ENCODE assay signal across 26 mouse cellular contexts in genomic region chr3:126735211-126735610, GRCm38 (mm10).
DNase-seq lines count a peak whose midpoint lies in the region; ATAC-seq lines count a peak whose summit lies in the region.
"Had no signal": no experiment of that assay in that cellular context is flagged by ENCODE, and none has a peak within 500 bp of the region (broad histone marks: within the 10 kb centered on the region; RNA-seq: fewer than 3 reads in every experiment).

No protein-coding gene starts in this region.

- no peaks in the 10 kb centered on the region for H3K27me3 ChIP-seq in heart, embryonic 11.5 days (ENCODE audit: control insufficient read depth, insufficient read depth, low read length)
- H3K27me3 ChIP-seq in heart, embryonic 16.5 days (ENCODE audit: control insufficient read depth, insufficient read depth, low read length), result no peaks in the 10 kb centered on the region
- no peaks in the 10 kb centered on the region for H3K27me3 ChIP-seq in forebrain, embryonic 10.5 days (ENCODE audit: poor library complexity, severe bottlenecking)
- H3K27me3 ChIP-seq: forebrain, embryonic 15.5 days; hindbrain, embryonic 12.5 days; intestine, embryonic 15.5 days; limb, embryonic 13.5 days; lung, embryonic 15.5 days; midbrain, embryonic 15.5 days; neural tube, embryonic 12.5 days had no signal

- no peak overlapping the region for H3K4me3 ChIP-seq in heart, embryonic 11.5 days (ENCODE audit: low read depth, low read length)
- no peak overlapping the region for H3K4me3 ChIP-seq in heart, embryonic 16.5 days (ENCODE audit: low read length)
- H3K4me3 ChIP-seq in forebrain, embryonic 10.5 days, result no peak overlapping the region
- H3K4me3 ChIP-seq: forebrain, embryonic 15.5 days; hindbrain, embryonic 12.5 days; intestine, embryonic 15.5 days; layer of hippocampus, adult 2 months; limb, embryonic 13.5 days; lung, embryonic 15.5 days; midbrain, embryonic 10.5 days; midbrain, embryonic 15.5 days; neural tube, embryonic 12.5 days had no signal

- no peaks in the 10 kb centered on the region for H3K9me3 ChIP-seq in heart, embryonic 11.5 days (replicated peaks; ENCODE audit: control insufficient read depth, low read length)
- no peaks in the 10 kb centered on the region for H3K9me3 ChIP-seq in heart, embryonic 16.5 days (replicated peaks; ENCODE audit: control insufficient read depth, low read length)
- no peaks in the 10 kb centered on the region for H3K9me3 ChIP-seq in forebrain, embryonic 10.5 days
- H3K9me3 ChIP-seq: forebrain, embryonic 15.5 days; hindbrain, embryonic 12.5 days; intestine, embryonic 15.5 days; limb, embryonic 13.5 days; lung, embryonic 15.5 days; midbrain, embryonic 10.5 days; midbrain, embryonic 15.5 days; neural tube, embryonic 12.5 days had no signal

- intact Hi-C loops in heart, postnatal 10 days (cut with DNase I), result no loop called here

- H3K4me2 ChIP-seq in heart, embryonic 11.5 days, result no peak overlapping the region
- H3K4me2 ChIP-seq in heart, embryonic 16.5 days (ENCODE audit: low read depth, low read length), result no peak overlapping the region
- H3K4me2 ChIP-seq: forebrain, embryonic 15.5 days; hindbrain, embryonic 12.5 days; intestine, embryonic 15.5 days; limb, embryonic 13.5 days; liver, embryonic 11.5 days; lung, embryonic 15.5 days; midbrain, embryonic 15.5 days; neural tube, embryonic 12.5 days had no signal

- no peaks in the 10 kb centered on the region for H3K36me3 ChIP-seq in heart, embryonic 11.5 days (ENCODE audit: control insufficient read depth, insufficient read depth, low read length)
- H3K36me3 ChIP-seq in heart, embryonic 16.5 days (ENCODE audit: control insufficient read depth, insufficient read depth), result 0 out of 2 replicates have a peak, but pooled peaks cover 2% of the 10 kb centered on the region
- H3K36me3 ChIP-seq in forebrain, embryonic 10.5 days (replicated peaks), result no peaks in the 10 kb centered on the region
- H3K36me3 ChIP-seq: forebrain, embryonic 15.5 days; G1E; hindbrain, embryonic 12.5 days; intestine, embryonic 15.5 days; limb, embryonic 13.5 days; lung, embryonic 15.5 days; midbrain, embryonic 10.5 days; midbrain, embryonic 15.5 days; neural tube, embryonic 12.5 days had no signal

- DNase-seq in heart, adult 9 months (ENCODE audit: low spot score in 2 of 2), result no peak
- no peak for DNase-seq in heart, postnatal 10 days
- DNase-seq in NIH3T3 (ENCODE audit: low read depth), result peak; percentile 35
- no peak for DNase-seq in cerebellum, postnatal 25 days
- no peak for DNase-seq in forebrain, embryonic 10.5 days (ENCODE audit: extremely low spot score, low spot score)
- DNase-seq: adrenal gland, postnatal 25 days; cerebellum, adult 2 months; cerebellum, postnatal 14 days; right cerebral cortex, adult 18-20 months; thymus, adult 18-20 months; thymus, postnatal 25 days had no signal

- H3K9ac ChIP-seq in heart, embryonic 11.5 days (ENCODE audit: low read depth, low read length), result no peak overlapping the region
- H3K9ac ChIP-seq in heart, embryonic 16.5 days (ENCODE audit: low read length), result 0 out of 2 replicates have a peak overlapping the region, but pooled peaks have one; percentile 3
- H3K9ac ChIP-seq: forebrain, embryonic 15.5 days; hindbrain, embryonic 12.5 days; intestine, embryonic 15.5 days; limb, embryonic 13.5 days; lung, embryonic 15.5 days; midbrain, embryonic 15.5 days; neural tube, embryonic 12.5 days had no signal

- H3K27ac ChIP-seq in heart, embryonic 11.5 days (ENCODE audit: low read depth, low read length), result peak overlapping the region; percentile 32
- H3K27ac ChIP-seq in heart, embryonic 16.5 days (ENCODE audit: low read length), result peak overlapping the region; percentile 36
- no peak overlapping the region for H3K27ac ChIP-seq in forebrain, embryonic 10.5 days
- H3K27ac ChIP-seq: forebrain, embryonic 15.5 days; hindbrain, embryonic 12.5 days; hindbrain, postnatal 0 days; intestine, embryonic 15.5 days; layer of hippocampus, adult 2 months; limb, embryonic 13.5 days; lung, embryonic 15.5 days; midbrain, embryonic 10.5 days; midbrain, embryonic 15.5 days; neural tube, embryonic 12.5 days; stomach, postnatal 0 days had no signal

- H3K4me1 ChIP-seq in heart, embryonic 11.5 days (ENCODE audit: control insufficient read depth, insufficient read depth, low read length), result peaks cover 15% of the 10 kb centered on the region; the same call in 1 of the 2 replicates
- peaks cover 26% of the 10 kb centered on the region for H3K4me1 ChIP-seq in heart, embryonic 16.5 days (ENCODE audit: control insufficient read depth, insufficient read depth, low read length)
- H3K4me1 ChIP-seq in forebrain, embryonic 10.5 days, result 0 out of 2 replicates have a peak, but pooled peaks cover 3% of the 10 kb centered on the region
- H3K4me1 ChIP-seq: forebrain, embryonic 15.5 days; hindbrain, embryonic 12.5 days; intestine, embryonic 15.5 days; lung, embryonic 15.5 days; midbrain, embryonic 10.5 days; midbrain, embryonic 15.5 days; neural tube, embryonic 12.5 days had no signal

- ATAC-seq in heart, embryonic 11.5 days (replicated peaks; ENCODE audit: insufficient number of reproducible peaks, low FRiP score, low TSS enrichment), result no peak
- no peak for ATAC-seq in heart, embryonic 16.5 days (replicated peaks; ENCODE audit: extremely low read depth, insufficient read depth, low FRiP score)
- ATAC-seq: forebrain, embryonic 15.5 days; hindbrain, postnatal 0 days; intestine, embryonic 15.5 days; midbrain, embryonic 15.5 days had no signal

- 71% methylated on average over 5 of the region's 5 CpGs for whole genome bisulfite sequencing in heart, embryonic 11.5 days (ENCODE audit: insufficient replicate concordance)
- WGBS in heart, embryonic 16.5 days, result 65% methylated on average over 5 of the region's 5 CpGs
- 79% methylated on average over 5 of the region's 5 CpGs for WGBS in forebrain, embryonic 10.5 days
